In genomic region chr5:114746886-114747285, GRCm38 (mm10) we compare ENCODE assay signal across 1 mouse cellular context.
TF ChIP-seq lines count a peak whose summit lies in the region.

No protein-coding gene starts in this region.

TF ChIP-seq in CH12.LX, 34 proteins besides CTCF, POLR2A, EP300 and RAD21 (continued from another document):
- TF ChIP-seq MXI1 (IDR thresholded peaks at IDR 0.05; ENCODE audit: low read depth, low read length) (no peak), PAX5 (IDR thresholded peaks at IDR 0.05; ENCODE audit: low read length) (no peak), MAX (IDR thresholded peaks at IDR 0.05; ENCODE audit: low read length) (no peak), E2F4 (IDR thresholded peaks at IDR 0.05; ENCODE audit: insufficient replicate concordance, low read depth, low read length) (no peak), UBTF (IDR thresholded peaks at IDR 0.05; ENCODE audit: low read depth, low read length) (no peak), ZMIZ1 (IDR thresholded peaks at IDR 0.05; ENCODE audit: low read depth, low read length) (no peak), TCF12 (IDR thresholded peaks at IDR 0.05; ENCODE audit: low read depth, low read length) (peak; percentile 22; the same call in 1 of the 2 replicates), MYC (IDR thresholded peaks at IDR 0.05; ENCODE audit: low read depth, low read length) (0 out of 2 replicates have a peak, but pooled peaks have one; percentile 18), POLR2AphosphoS2 (IDR thresholded peaks at IDR 0.05; ENCODE audit: low read depth, low read length) (no peak)
